In the genomic region with DNA sequence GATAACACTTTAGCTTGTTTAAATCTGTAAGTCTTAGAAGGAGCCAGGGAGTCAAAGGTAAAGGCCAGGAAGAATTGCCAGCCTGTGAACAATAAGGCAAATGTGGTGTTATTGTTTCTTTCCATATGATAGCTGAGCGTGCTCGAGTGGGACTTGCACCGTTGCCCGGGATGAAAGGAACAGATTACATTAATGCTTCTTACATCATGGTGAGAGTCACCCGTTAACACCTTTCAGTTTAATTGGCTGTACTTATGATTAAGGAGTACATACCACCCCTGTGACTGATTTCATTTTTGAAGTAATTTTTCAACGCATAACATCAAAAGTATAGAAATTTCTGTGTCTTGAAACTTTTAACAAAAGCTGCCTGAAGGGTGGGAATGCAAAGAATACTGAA, we compare ENCODE assay signal across 16 mouse cellular contexts.
"Had no signal": no experiment of that assay in that cellular context is flagged by ENCODE, and none has a peak within 500 bp of the region (broad histone marks: within the 10 kb centered on the region; RNA-seq: fewer than 3 reads in every experiment).

No protein-coding gene starts in this region.

- H3K36me3 ChIP-seq: neural tube, embryonic 12.5 days; stomach, embryonic 15.5 days had no signal

- H3K27ac ChIP-seq: macrophage; midbrain, embryonic 13.5 days; midbrain, embryonic 15.5 days; neural tube, embryonic 12.5 days; stomach, embryonic 15.5 days; stomach, postnatal 0 days had no signal

- H3K27me3 ChIP-seq: megakaryocyte, embryonic 14.5 days; midbrain, embryonic 13.5 days; midbrain, embryonic 15.5 days; neural tube, embryonic 12.5 days; stomach, embryonic 15.5 days had no signal

- H3K4me2 ChIP-seq: lung, embryonic 14.5 days; midbrain, embryonic 11.5 days; midbrain, embryonic 13.5 days; midbrain, embryonic 15.5 days; neural tube, embryonic 12.5 days; stomach, embryonic 15.5 days had no signal

- DNase-seq: lung, adult 18-20 months; lung, embryonic 14.5 days; lung, postnatal 10 days; lung, postnatal 36 days; right cerebral cortex, postnatal 14 days; thymus, adult 2 months; thymus, postnatal 25 days; thymus, postnatal 4 days had no signal

- H3K9ac ChIP-seq: lung, embryonic 14.5 days; midbrain, embryonic 13.5 days; midbrain, embryonic 15.5 days; neural tube, embryonic 12.5 days; stomach, embryonic 15.5 days had no signal

- H3K9me3 ChIP-seq: megakaryocyte, embryonic 14.5 days; midbrain, embryonic 13.5 days; midbrain, embryonic 15.5 days; neural tube, embryonic 12.5 days; stomach, embryonic 15.5 days had no signal

- H3K4me3 ChIP-seq: megakaryocyte, embryonic 14.5 days; midbrain, embryonic 13.5 days; midbrain, embryonic 15.5 days; neural tube, embryonic 12.5 days; stomach, embryonic 15.5 days had no signal

- H3K4me1 ChIP-seq: megakaryocyte, embryonic 14.5 days; midbrain, embryonic 13.5 days; midbrain, embryonic 15.5 days; neural tube, embryonic 12.5 days; stomach, embryonic 15.5 days had no signal
